Mouse (Mus musculus) forebrain, embryonic 10.5 days (tissue): ENCODE measurements around the gene Itgb6. TPM values are rescaled to one million over a fixed set of nuclear protein-coding genes. Genes with fewer than 3 reads are reported as not detected.

Experiments used
- DNase-seq: peaks from one replicate; pipeline ENCODE4 v3.0.0-alpha.2; 2017; ENCODE audit warnings: low spot score; ENCODE audit errors: extremely low spot score
- H3K27ac ChIP-seq: fragments of 300-500 bp; sonication (generic); 2 replicates; pipeline ENCODE4 v1.5.1; 2016; ENCODE audit warnings: mild to moderate bottlenecking
- H3K27me3 ChIP-seq: fragments of 300-500 bp; sonication (generic); 2 replicates; pipeline ENCODE4 v1.6.1; 2016; ENCODE audit warnings: mild to moderate bottlenecking; ENCODE audit not compliant: poor library complexity, severe bottlenecking
- H3K36me3 ChIP-seq: fragments of 300-500 bp; sonication (generic); replicated peaks from 2 replicates; pipeline ENCODE4 v1.6.1; 2016; ENCODE audit warnings: mild to moderate bottlenecking, moderate library complexity
- H3K4me1 ChIP-seq: fragments of 300-500 bp; sonication (generic); 2 replicates; pipeline ENCODE4 v1.6.1; 2016
- H3K4me3 ChIP-seq: fragments of 300-500 bp; sonication (generic); 2 replicates; pipeline ENCODE4 v1.5.1; 2016; ENCODE audit warnings: mild to moderate bottlenecking, moderate library complexity
- H3K9me3 ChIP-seq: fragments of 300-500 bp; sonication (generic); 2 replicates; pipeline ENCODE4 v1.6.1; 2016; ENCODE audit warnings: mild to moderate bottlenecking, moderate library complexity
- WGBS: fragments of 180-500 bp; shearing (Covaris S2); methylation state at CpG from one replicate; pipeline ENCODE4 v1.1.7; 2016; 5-methylcytosine and 5-hydroxymethylcytosine counted together
- polyA plus RNA-seq: library from polyadenylated mRNA; unstranded; fragments of >200 nt; fragmentation: Nextera tagmentation; extraction: Ambion mirVana; gene quantifications from 2 replicates; pipeline ENCODE4 v1.2.1, GENCODE M21; 2016

Itgb6 gene
- polyA plus RNA-seq, 1 experiment from 2014 or later, result 0.33 TPM

DNA sequence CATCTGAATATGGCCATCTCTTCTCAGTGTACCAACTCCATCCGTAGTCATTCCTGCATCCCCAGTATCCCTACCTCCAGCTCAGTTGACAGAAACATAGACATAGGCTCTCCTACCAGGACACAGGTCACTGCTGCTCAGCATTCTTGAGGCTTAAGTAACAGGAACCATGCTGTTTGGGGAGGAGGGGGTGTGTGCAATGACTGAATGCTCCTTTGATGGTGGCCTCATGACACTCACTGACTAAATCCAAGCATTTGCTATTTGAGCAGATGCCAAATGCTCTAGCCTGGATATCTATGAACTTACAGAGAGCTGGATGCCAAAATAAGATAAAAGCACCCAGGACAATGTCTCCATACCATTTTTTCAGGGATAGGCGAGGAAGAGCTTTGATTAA is 2.2 kb upstream of the Itgb6 start:
- no peak for DNase-seq
- Histone ChIP-seq H3K4me1 (peaks cover 19% of the 10 kb centered on the region), H3K4me3 (no peak overlapping the region), H3K27me3 (peaks cover 47% of the 10 kb centered on the region), H3K36me3 (no peaks in the 10 kb centered on the region), H3K27ac (no peak overlapping the region), H3K9me3 (no peaks in the 10 kb centered on the region)
- WGBS, result 81% methylated on average over 2 of the region's 2 CpGs

DNA sequence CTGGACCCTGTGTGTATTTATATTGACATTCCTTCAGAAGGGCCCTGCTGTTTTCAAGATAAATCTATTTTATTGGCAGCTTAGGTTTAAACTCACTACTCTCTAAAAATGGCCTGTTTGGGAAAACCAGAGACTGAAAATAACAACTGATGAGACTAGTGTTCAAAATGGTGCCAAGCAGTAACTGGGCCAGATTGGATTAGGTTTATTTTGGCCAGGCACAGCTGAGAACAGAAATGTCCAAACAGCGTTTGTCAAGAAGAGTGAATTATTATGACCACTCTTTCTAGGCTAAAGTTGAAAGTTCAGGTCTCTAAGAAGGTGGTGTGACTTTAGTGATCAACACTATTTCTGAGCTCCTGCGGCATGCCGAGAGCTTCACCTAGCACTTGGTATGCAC is 524 bp upstream of the Itgb6 start:
- DNase-seq, result no peak
- H3K9me3 ChIP-seq, result no peaks in the 10 kb centered on the region
- no peak overlapping the region for H3K27ac ChIP-seq
- peaks cover 6% of the 10 kb centered on the region; the same call in 1 of the 2 replicates for H3K4me1 ChIP-seq
- WGBS, result 98% methylated on average over 3 of the region's 3 CpGs
- H3K36me3 ChIP-seq, result no peaks in the 10 kb centered on the region
- H3K27me3 ChIP-seq, result peaks cover 54% of the 10 kb centered on the region
- no peak overlapping the region for H3K4me3 ChIP-seq

DNA sequence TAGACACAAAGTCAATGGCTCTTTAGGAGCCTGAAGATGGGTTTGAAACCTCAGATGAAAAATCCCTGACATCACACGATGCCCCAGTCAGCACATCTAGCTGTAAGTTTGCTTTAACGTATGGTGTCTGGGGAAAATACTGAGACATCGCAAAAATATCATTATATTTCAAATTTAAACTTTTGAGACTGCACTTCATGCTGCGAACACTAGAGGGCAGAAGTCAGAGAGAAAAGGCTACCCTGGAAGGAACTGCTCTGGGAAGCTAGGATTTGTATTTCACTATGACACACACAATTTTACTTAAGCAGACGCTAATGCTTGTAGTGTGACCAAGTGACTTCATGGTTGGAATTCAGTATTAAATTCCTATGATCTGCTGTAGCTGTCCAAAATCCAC is 1.5 kb downstream of the Itgb6 start:
- Histone ChIP-seq H3K27me3 (peaks cover 75% of the 10 kb centered on the region), H3K4me1 (peaks cover 7% of the 10 kb centered on the region), H3K4me3 (no peak overlapping the region), H3K27ac (no peak overlapping the region), H3K9me3 (no peaks in the 10 kb centered on the region), H3K36me3 (no peaks in the 10 kb centered on the region)
- no peak for DNase-seq
- 35% methylated on average over 5 of the region's 5 CpGs for WGBS

DNA sequence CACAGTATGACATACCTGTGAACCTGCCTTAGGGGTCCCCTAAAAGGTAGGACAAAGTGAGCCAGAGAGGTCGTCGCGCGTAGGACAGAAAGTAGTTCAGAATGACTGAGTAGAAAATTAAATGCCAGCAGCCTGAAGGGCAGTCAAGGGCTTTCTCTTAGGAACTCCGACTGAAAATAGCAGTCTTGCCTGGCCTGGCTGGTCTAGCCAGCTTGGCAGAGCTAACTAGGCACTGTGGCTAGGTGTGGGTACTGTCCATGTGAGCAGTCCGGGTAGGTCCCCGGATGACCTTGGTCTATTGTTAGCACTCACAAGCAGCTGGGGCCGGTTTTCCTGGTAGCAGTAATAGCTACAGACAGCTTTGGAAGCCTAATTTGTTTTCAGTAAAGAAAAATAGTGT is 2.2 kb downstream of the Itgb6 start:
- Histone ChIP-seq H3K4me3 (no peak overlapping the region), H3K36me3 (no peaks in the 10 kb centered on the region), H3K27ac (no peak overlapping the region), H3K4me1 (peaks cover 14% of the 10 kb centered on the region), H3K9me3 (no peaks in the 10 kb centered on the region), H3K27me3 (peaks cover 82% of the 10 kb centered on the region)
- no peak for DNase-seq
- 85% methylated on average over 8 of the region's 8 CpGs for WGBS

DNA sequence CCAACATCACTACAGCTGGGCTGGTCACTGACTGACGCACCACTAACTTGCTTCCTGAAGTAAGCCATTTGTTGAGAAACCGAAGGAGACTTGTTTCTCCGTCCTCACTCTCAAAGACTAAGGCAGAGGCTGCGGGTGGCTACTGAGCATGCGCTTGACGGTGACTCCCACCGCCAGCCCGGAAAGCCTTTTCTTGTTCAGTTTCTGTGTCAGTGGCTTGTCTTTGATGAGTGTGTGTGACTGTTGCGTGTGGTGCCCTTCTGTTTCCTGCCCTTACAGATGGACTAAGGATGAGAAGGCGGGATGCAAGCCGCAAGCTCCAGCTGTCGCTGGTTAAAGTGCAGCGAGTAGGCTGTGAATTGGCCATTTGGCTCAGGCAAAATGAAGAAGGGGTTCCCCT is 5.1 kb downstream of the Itgb6 start:
- no peak overlapping the region for H3K27ac ChIP-seq
- 83% methylated on average over 13 of the region's 13 CpGs for WGBS
- no peaks in the 10 kb centered on the region for H3K36me3 ChIP-seq
- H3K4me3 ChIP-seq, result no peak overlapping the region
- H3K9me3 ChIP-seq, result no peaks in the 10 kb centered on the region
- H3K4me1 ChIP-seq, result peaks cover 37% of the 10 kb centered on the region
- H3K27me3 ChIP-seq, result peaks cover 69% of the 10 kb centered on the region
- no peak for DNase-seq

DNA sequence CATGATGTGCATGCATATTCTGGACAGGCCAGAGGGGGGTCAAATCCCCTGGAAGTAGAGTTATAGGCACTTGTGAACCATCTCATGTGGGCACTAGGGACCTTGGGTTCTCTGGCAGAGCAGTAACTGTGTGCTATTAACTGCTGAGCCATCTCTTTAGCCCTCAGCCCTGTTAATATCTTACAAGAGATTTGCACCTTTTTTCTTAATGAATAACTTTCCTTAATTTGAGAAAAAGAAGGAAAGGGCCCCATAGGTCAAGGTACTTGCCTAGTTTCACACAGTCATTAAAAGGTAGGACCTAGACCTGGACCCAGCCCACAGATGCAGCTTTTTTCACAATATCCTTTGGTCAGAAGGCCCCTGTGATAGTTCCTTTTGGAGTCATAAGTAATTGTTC is 5.9 kb downstream of the Itgb6 start:
- H3K36me3 ChIP-seq, result no peaks in the 10 kb centered on the region
- no peak overlapping the region for H3K4me3 ChIP-seq
- no peak overlapping the region for H3K27ac ChIP-seq
- peaks cover 67% of the 10 kb centered on the region for H3K27me3 ChIP-seq
- no peaks in the 10 kb centered on the region for H3K9me3 ChIP-seq
- no peak for DNase-seq
- peaks cover 34% of the 10 kb centered on the region for H3K4me1 ChIP-seq

DNA sequence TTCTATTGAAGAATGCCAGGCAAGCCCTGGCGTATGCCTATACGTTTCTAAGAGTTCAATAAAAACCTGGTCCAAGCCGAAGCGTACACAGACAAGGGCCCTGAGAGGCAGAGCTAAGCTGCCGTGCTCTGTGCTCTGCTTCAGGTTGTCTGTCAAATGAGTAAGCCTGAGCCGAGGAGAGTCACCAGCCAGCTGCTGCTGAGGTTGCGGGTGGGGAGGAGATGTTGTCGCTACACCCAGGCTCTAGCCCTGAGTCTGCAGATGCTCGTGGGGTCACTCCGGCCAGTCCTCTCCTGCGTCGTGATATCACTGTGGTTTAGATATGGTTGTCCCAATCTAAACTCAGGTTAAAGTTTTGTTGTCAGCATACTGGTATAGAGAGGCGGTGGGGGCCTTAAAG is 6.7 kb downstream of the Itgb6 start:
- Histone ChIP-seq H3K4me1 (peaks cover 34% of the 10 kb centered on the region), H3K27me3 (peaks cover 73% of the 10 kb centered on the region), H3K9me3 (no peaks in the 10 kb centered on the region), H3K4me3 (no peak overlapping the region), H3K36me3 (no peaks in the 10 kb centered on the region), H3K27ac (no peak overlapping the region)
- 84% methylated on average over 13 of the region's 13 CpGs for WGBS
- DNase-seq, result no peak

DNA sequence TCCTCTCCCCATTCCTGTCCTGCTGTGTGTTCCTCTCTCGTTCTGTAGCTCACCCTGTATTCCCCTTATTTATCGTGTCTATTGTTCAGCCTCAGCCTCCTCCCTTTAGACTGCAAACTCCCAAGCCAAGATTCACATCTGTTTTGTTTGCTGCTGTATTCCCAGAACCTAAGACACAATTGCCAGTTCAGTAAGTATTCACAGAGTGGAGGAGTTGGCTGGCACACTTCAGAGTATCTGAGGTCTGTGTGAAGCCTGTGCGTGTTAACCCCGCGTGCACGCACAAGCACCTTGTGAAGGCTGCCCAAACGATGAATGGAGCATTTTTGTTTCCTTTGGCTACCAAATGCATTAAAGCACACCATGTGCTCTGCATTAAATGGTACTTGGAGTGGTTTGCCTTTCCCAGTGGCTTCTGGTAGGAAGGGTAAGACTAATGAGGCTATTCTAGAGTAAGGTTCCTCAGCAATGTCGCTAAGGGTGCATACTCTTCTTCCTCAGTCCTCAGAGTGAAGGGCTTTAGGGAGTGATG is 7.4 kb downstream of the Itgb6 start:
- no peak overlapping the region for H3K27ac ChIP-seq
- 64% methylated on average over 8 of the region's 8 CpGs for WGBS
- no peak overlapping the region for H3K4me3 ChIP-seq
- no peak for DNase-seq
- H3K4me1 ChIP-seq, result peaks cover 34% of the 10 kb centered on the region
- no peaks in the 10 kb centered on the region for H3K36me3 ChIP-seq
- H3K9me3 ChIP-seq, result no peaks in the 10 kb centered on the region
- peaks cover 68% of the 10 kb centered on the region for H3K27me3 ChIP-seq

DNA sequence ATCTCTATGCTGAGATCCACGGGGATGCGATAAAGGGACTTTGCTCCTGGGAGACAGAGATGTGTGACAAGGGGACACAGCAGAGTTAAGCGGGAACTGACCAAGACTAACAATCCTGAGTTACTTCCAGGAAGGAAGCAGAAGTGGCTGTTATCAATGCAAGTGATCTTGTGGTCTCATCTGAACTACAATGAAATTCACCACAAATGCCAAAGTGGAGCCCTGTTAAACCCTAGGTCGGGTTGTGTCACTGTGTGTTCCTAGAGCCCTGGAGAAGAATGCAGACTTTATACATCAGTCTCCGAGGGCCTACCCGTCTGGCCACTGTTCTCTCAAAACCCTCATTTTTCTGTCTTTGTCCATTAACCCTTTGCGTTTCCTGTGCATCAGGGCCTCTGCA is 8.0 kb downstream of the Itgb6 start:
- WGBS, result 51% methylated on average over 7 of the region's 7 CpGs
- no peaks in the 10 kb centered on the region for H3K9me3 ChIP-seq
- peaks cover 34% of the 10 kb centered on the region for H3K4me1 ChIP-seq
- H3K27ac ChIP-seq, result no peak overlapping the region
- peak; percentile 15 for DNase-seq
- no peaks in the 10 kb centered on the region for H3K36me3 ChIP-seq
- H3K27me3 ChIP-seq, result peaks cover 63% of the 10 kb centered on the region
- H3K4me3 ChIP-seq, result no peak overlapping the region

DNA sequence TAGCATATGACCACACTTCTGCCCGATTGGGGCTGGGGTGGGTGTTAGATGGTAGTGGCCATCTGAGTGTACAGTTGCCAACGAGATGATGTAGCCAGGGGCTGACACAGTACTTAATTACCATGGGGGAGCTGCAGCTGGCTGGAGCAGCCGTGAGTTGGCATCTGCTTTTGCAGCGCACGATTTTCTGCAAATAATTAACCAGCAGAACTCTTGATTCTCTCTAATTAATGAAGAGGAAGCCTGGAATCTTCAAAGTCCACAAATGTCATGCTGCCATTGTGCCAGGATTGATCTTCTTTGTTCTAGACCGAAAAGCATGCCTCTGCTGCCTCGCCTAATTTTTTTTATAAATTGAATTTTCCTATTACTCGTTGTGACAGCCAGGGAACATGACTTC is 8.6 kb downstream of the Itgb6 start:
- no peaks in the 10 kb centered on the region for H3K9me3 ChIP-seq
- no peaks in the 10 kb centered on the region for H3K36me3 ChIP-seq
- H3K4me3 ChIP-seq, result no peak overlapping the region
- peaks cover 57% of the 10 kb centered on the region for H3K27me3 ChIP-seq
- no peak overlapping the region for H3K27ac ChIP-seq
- no peak for DNase-seq
- peaks cover 34% of the 10 kb centered on the region for H3K4me1 ChIP-seq
- 37% methylated on average over 8 of the region's 8 CpGs for WGBS

DNA sequence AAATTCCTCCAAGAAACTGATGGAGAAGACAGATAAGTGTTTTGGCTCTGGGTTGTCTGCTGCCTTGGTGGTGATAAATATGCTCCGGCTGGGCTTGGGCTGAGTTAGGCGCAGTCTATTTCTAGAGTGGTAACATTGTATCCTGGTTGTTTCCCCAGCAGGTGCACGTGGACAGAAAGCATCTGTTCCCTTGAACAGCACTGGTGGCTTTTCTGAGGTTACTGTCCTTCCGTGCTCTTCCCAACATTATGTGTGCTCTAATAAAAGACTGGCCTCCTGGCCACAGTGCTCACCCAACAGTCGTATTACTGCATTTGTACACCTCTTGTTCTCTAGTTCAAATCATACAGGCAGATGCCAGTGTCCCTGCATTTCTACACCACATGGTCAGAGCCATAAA is 9.6 kb downstream of the Itgb6 start:
- H3K36me3 ChIP-seq, result no peaks in the 10 kb centered on the region
- H3K4me3 ChIP-seq, result no peak overlapping the region
- H3K4me1 ChIP-seq, result peaks cover 34% of the 10 kb centered on the region
- no peak for DNase-seq
- no peak overlapping the region for H3K27ac ChIP-seq
- WGBS, result 92% methylated on average over 5 of the region's 5 CpGs
- H3K27me3 ChIP-seq, result peaks cover 47% of the 10 kb centered on the region
- no peaks in the 10 kb centered on the region for H3K9me3 ChIP-seq

DNA sequence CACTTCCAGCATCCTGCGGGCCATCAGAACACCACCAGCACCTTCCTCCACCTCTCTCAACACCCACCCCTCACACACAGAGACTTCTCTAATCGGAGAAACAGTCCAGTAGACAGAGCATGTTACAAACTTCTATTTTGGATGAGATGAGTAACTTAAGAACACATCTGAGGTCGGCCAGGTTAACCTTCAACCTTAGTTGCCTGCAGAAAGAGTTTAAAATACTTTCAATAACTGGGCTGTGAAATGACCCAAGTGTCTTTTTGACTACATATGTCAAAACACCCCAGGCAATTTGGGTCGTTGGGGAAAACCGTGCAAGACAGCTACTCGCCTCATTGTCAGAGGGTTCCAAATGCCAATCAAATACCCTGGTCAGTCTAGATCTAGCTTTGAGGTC is 10.0 kb downstream of the Itgb6 start:
- Histone ChIP-seq H3K36me3 (no peaks in the 10 kb centered on the region), H3K27me3 (peaks cover 43% of the 10 kb centered on the region), H3K4me1 (peaks cover 34% of the 10 kb centered on the region), H3K27ac (no peak overlapping the region), H3K4me3 (no peak overlapping the region), H3K9me3 (no peaks in the 10 kb centered on the region)
- no peak for DNase-seq
- WGBS, result 66% methylated on average over 6 of the region's 6 CpGs

DNA sequence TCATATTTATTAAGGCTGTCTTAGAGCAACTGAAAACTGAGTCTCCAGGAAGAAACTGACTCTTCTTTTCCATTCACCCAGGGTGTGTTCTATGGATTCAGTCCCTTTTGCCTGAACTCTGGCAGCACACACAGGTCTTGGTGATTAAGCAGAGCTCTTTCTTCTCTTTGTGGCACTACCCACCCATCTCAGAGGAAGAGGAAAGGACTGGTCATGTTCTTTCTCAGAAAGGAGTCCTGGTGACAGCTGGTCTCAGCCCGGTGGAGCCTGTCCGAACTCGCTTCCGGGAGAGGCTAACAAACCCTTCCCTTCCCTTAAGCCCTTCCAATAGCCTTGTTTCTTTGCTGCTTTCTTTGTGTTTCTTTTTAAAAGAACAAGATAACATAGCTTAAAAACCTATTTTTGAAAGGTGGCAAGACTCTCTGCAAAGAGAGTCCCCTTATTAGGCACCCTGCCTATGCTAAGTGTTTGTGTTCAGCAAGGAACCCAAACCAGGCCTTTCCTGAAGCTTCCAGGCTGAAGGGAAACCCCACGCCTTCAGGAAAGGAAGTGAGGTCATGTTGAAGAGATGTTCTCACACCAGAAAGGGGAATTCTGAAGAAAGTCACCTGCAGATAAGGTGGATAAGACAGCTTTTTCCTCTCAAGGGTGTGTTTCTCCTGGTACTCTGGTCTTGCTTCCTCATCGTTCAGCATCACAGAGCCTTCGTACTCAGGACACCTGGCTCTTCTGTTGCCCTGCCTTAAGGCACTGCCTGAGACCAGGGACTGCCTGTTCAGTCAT is 11.2 kb downstream of the Itgb6 start:
- 91% methylated on average over 7 of the region's 7 CpGs for WGBS
- Histone ChIP-seq H3K36me3 (no peaks in the 10 kb centered on the region), H3K27ac (no peak overlapping the region), H3K4me1 (peaks cover 34% of the 10 kb centered on the region), H3K27me3 (peaks cover 31% of the 10 kb centered on the region), H3K9me3 (no peaks in the 10 kb centered on the region), H3K4me3 (no peak overlapping the region)
- DNase-seq, result no peak
